Mouse (Mus musculus): ENCODE results near the gene Sytl3. TPM values are rescaled to one million over a fixed set of nuclear protein-coding genes. Genes with fewer than 3 reads are reported as not detected.

Gene Sytl3
- polyA plus RNA-seq, 1 experiment from 2014 or later: not detected

GRCm38 (mm10) chr17:6755873-6756272 is 97.0 kb downstream of the Sytl3 start:
- WGBS (ENCODE audit: insufficient replicate concordance): 78% methylated on average over 8 of the region's 8 CpGs
- Histone ChIP-seq H3K4me2 (no peak overlapping the region), H3K4me3 (no peak overlapping the region), H3K27me3 (replicated peaks) (no peaks in the 10 kb centered on the region), H3K9ac (no peak overlapping the region), H3K9me3 (replicated peaks) (no peaks in the 10 kb centered on the region), H3K27ac (no peak overlapping the region), H3K36me3 (peaks cover 87% of the 10 kb centered on the region), H3K4me1 (no peaks in the 10 kb centered on the region)
- ATAC-seq: no peak

DNA sequence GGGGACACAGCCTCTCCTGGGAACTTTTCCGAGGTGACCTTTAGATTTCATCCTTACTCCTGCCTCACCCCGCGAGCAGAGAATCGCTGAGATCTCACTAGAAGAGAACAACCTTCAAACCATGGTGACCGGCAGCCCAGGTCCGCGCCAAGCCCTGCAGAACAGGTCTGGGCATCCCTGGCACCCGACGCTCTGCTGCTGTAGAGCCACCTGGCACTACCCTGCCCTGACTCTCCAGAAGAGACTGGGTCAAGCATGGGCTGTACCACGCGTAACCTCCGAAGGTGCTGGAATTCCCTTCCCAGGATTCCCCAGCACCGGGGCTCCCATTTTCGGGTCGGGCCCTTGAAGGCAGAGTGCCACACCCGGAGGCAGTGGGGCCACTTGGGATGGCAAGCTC is 99.0 kb downstream of the Sytl3 start:
- Histone ChIP-seq H3K4me1 (peaks cover 14% of the 10 kb centered on the region), H3K9ac (no peak overlapping the region), H3K4me2 (no peak overlapping the region), H3K27me3 (replicated peaks) (no peaks in the 10 kb centered on the region), H3K36me3 (peaks cover 66% of the 10 kb centered on the region), H3K27ac (no peak overlapping the region), H3K4me3 (no peak overlapping the region), H3K9me3 (replicated peaks) (no peaks in the 10 kb centered on the region)
- 89% methylated on average over 16 of the region's 16 CpGs for WGBS (ENCODE audit: insufficient replicate concordance)
- ATAC-seq: no peak

- WGBS (ENCODE audit: insufficient replicate concordance): 85% methylated on average over 8 of the region's 8 CpGs
- H3K4me1 ChIP-seq: peaks cover 24% of the 10 kb centered on the region
- H3K4me2 ChIP-seq: no peak overlapping the region
- peaks cover 57% of the 10 kb centered on the region for H3K36me3 ChIP-seq
- no peaks in the 10 kb centered on the region for H3K9me3 ChIP-seq (replicated peaks)
- H3K27me3 ChIP-seq (replicated peaks): no peaks in the 10 kb centered on the region
- no peak overlapping the region for H3K9ac ChIP-seq
- ATAC-seq: no peak
- H3K4me3 ChIP-seq: no peak overlapping the region
- no peak overlapping the region for H3K27ac ChIP-seq
These were observed 100.0 kb downstream of the Sytl3 start for GRCm38 (mm10) chr17:6758845-6759244.

DNA sequence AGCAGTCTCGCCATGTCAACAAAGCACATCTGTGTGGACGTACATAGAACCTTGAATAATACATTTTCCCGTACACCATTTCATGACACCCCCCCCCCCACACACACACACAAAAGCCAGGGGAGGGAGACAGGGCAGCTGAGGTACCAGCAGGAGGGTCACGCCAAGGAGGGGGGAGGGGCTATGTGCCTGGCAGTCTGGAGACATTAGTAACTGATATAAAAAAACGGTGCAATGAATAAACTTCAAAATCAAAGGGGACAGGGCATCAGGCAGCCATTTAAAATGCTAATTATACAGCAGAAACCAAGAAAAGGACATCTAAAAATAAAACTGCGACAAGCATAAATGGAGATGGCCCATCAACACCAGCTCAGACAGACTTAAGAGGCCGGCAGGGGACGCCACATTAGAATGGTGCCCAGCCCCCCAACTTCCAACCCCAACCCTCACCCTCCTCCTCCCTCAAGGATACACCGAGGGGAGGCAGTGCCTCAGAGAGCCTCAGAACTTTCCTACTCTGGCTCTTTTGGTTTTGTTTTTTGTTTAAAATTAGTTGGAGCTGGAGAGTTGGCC is 100.9 kb downstream of the Sytl3 start:
- peaks cover 33% of the 10 kb centered on the region for H3K4me1 ChIP-seq
- 73% methylated on average over 9 of the region's 9 CpGs for WGBS (ENCODE audit: insufficient replicate concordance)
- no peak overlapping the region for H3K27ac ChIP-seq

GRCm38 (mm10) chr17:6763513-6764226 is 104.8 kb downstream of the Sytl3 start:
- Histone ChIP-seq H3K4me3 (no peak overlapping the region), H3K4me1 (peaks cover 71% of the 10 kb centered on the region), H3K36me3 (peaks cover 9% of the 10 kb centered on the region), H3K4me2 (peak overlapping the region; percentile 18; the same call in 1 of the 2 replicates), H3K27me3 (replicated peaks) (no peaks in the 10 kb centered on the region), H3K9me3 (replicated peaks) (no peaks in the 10 kb centered on the region), H3K27ac (0 out of 2 replicates have a peak overlapping the region, but pooled peaks have one; percentile 3), H3K9ac (no peak overlapping the region)
- peak; percentile 60 for ATAC-seq
- 37% methylated on average over 7 of the region's 7 CpGs for WGBS (ENCODE audit: insufficient replicate concordance)

More for the DNA sequence above, 100.9 kb downstream of the Sytl3 start:
- Histone ChIP-seq H3K9me3 (replicated peaks) (no peaks in the 10 kb centered on the region), H3K27me3 (replicated peaks) (no peaks in the 10 kb centered on the region), H3K4me2 (no peak overlapping the region), H3K9ac (no peak overlapping the region), H3K36me3 (peaks cover 47% of the 10 kb centered on the region), H3K4me3 (no peak overlapping the region)
- ATAC-seq: no peak

DNA sequence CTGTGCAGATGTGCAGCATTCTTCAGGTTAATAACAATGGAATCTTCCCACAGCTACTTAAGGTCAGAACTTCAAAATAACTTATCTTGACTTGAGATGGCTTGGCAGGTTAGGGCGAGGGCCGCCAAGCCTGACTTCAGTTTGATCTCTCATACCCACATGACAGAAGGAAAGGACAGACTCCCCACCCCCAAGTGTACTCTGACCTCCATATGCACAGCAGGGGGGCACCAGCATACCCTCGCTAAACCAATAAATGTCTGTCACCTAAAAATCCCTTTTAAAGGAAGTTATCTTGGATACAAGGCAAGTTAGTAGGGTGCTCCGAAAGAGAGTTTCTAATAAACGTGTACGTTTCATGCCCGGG is 105.3 kb downstream of the Sytl3 start:
- peaks cover 75% of the 10 kb centered on the region for H3K4me1 ChIP-seq
- H3K9ac ChIP-seq: no peak overlapping the region
- 57% methylated on average over 7 of the region's 7 CpGs for WGBS (ENCODE audit: insufficient replicate concordance)
- H3K27me3 ChIP-seq (replicated peaks): no peaks in the 10 kb centered on the region
- H3K36me3 ChIP-seq: peaks cover 3% of the 10 kb centered on the region; the same call in 1 of the 2 replicates
- no peak overlapping the region for H3K4me3 ChIP-seq
- ATAC-seq: no peak
- no peaks in the 10 kb centered on the region for H3K9me3 ChIP-seq (replicated peaks)
- 0 out of 2 replicates have a peak overlapping the region, but pooled peaks have one; percentile 3 for H3K27ac ChIP-seq
- H3K4me2 ChIP-seq: peak overlapping the region; percentile 18; the same call in 1 of the 2 replicates

DNA sequence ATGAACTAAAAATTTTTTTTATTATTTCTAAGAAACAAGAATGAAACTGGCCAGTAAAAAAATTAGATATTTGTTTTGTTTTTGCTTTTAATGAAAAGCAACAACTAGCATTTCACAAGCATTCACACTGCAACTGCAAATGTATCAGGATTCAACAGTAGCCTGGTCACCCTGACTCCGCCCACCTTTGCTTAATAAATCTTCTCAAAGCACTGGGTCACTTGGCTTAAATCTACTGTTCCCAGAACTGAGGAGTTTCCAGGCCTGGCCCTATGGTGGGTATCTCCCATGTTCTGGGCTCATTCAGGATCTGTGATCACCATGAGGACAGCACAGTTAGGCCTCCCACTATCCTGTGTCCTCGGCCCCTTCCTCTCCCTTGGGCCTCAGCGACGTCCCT is 105.8 kb downstream of the Sytl3 start:
- Histone ChIP-seq H3K9ac (no peak overlapping the region), H3K27ac (no peak overlapping the region), H3K4me1 (peaks cover 80% of the 10 kb centered on the region), H3K36me3 (no peaks in the 10 kb centered on the region), H3K9me3 (replicated peaks) (no peaks in the 10 kb centered on the region), H3K4me3 (no peak overlapping the region), H3K4me2 (no peak overlapping the region), H3K27me3 (replicated peaks) (no peaks in the 10 kb centered on the region)
- ATAC-seq: no peak
- 87% methylated on average over 4 of the region's 4 CpGs for WGBS (ENCODE audit: insufficient replicate concordance)

DNA sequence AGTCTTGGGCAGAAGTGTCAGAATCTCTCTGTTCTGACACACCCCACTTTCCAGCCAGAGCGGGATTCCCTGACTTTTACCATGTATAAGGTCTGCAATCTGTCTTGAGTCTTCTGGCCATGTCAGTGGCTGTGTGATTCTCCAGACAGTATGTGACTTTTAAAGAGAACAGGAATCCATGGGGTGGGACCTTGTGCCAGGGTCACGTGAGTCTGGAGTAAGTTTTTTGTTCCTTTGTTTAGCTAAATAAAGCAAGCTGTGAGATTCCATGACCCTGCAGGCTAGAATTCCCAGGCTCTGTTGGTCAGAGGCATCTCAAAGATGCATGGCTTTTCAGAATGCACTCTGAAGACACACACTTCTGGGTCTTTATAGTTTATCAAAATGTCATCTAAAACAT is 107.0 kb downstream of the Sytl3 start:
- Histone ChIP-seq H3K9ac (no peak overlapping the region), H3K27ac (no peak overlapping the region), H3K4me2 (no peak overlapping the region), H3K9me3 (replicated peaks) (no peaks in the 10 kb centered on the region), H3K4me1 (peaks cover 84% of the 10 kb centered on the region), H3K36me3 (no peaks in the 10 kb centered on the region), H3K4me3 (no peak overlapping the region), H3K27me3 (replicated peaks) (no peaks in the 10 kb centered on the region)
- 71% methylated on average over 2 of the region's 2 CpGs for WGBS (ENCODE audit: insufficient replicate concordance)
- no peak for ATAC-seq

DNA sequence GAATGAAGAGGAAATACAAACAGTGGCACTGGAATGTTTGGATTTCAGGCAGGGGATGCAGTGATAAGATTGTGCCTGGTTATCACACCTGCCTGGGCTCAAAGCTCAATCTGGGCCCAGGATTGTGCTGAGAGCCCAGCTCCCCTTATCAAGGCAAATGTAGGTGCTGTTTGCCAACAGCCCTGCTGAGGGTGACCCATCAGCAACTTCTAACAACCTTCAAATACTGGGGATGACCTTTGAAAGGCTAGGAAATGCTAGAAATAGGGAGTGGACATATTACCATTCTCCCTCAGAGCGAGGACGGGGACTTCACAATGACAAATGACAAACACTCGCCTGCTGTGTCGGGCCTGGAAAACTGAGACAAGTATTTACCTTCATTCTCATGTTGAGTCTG is 107.9 kb downstream of the Sytl3 start:
- Histone ChIP-seq H3K36me3 (peaks cover 4% of the 10 kb centered on the region; the same call in 1 of the 2 replicates), H3K4me3 (no peak overlapping the region), H3K27ac (no peak overlapping the region), H3K9me3 (replicated peaks) (no peaks in the 10 kb centered on the region), H3K4me1 (peaks cover 85% of the 10 kb centered on the region), H3K27me3 (replicated peaks) (no peaks in the 10 kb centered on the region), H3K4me2 (no peak overlapping the region), H3K9ac (no peak overlapping the region)
- WGBS (ENCODE audit: insufficient replicate concordance): 73% methylated on average over 4 of the region's 4 CpGs
- ATAC-seq: peak; percentile 20; the same call in 1 of the 2 replicates

DNA sequence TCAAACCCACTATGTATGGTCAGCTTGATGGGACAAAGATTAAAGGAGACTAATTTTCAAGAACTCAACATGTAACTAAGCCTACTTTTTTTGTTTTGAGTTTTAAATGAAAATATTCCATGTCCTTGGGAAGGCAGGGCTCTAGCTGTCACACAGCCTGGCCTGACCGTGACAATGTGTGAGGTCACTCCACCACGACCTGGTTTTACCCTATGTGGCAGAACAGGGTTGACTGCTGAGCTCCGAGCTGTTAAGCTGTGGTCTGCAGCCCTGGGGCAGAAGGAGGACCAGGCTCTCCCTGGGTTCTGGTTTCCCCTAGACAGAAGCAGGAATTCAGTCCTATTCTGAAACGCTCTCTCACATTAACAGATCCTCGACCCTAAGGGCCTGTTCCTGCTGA is 108.9 kb downstream of the Sytl3 start:
- Histone ChIP-seq H3K36me3 (peaks cover 4% of the 10 kb centered on the region; the same call in 1 of the 2 replicates), H3K4me3 (no peak overlapping the region), H3K4me1 (peaks cover 85% of the 10 kb centered on the region), H3K27ac (peak overlapping the region; percentile 54; the same call in 1 of the 2 replicates), H3K9ac (no peak overlapping the region), H3K4me2 (no peak overlapping the region), H3K9me3 (replicated peaks) (no peaks in the 10 kb centered on the region), H3K27me3 (replicated peaks) (no peaks in the 10 kb centered on the region)
- 60% methylated on average over 5 of the region's 5 CpGs for WGBS (ENCODE audit: insufficient replicate concordance)
- ATAC-seq: no peak

DNA sequence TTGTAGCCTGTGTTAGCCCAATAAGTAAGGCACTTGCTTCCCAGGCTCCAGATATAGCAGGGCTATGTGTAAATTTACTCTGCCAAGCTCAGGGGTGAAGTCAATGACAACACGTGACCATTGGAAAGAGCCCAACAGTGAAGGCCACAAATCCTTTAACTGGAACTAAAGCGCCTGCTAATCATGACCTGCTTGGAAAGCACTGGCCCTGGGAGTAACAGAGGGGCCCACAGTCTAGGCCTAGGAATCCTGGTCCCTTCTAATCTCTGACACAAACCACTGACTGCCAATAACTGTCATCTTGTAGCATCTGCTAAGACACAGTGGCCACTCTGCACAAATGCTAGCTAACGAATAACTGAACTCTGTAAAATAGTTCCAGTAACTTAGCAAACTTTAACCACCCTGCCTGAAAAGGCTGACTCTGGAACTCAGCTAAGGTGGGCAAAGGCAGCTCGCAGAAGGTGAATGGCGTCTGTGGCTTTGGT is 109.5 kb downstream of the Sytl3 start:
- no peak for ATAC-seq
- peaks cover 85% of the 10 kb centered on the region for H3K4me1 ChIP-seq

GRCm38 (mm10) chr17:6769602-6770001 is 110.7 kb downstream of the Sytl3 start:
- Histone ChIP-seq H3K27ac (no peak overlapping the region), H3K4me3 (no peak overlapping the region), H3K9ac (no peak overlapping the region), H3K4me2 (no peak overlapping the region), H3K9me3 (replicated peaks) (no peaks in the 10 kb centered on the region), H3K27me3 (replicated peaks) (no peaks in the 10 kb centered on the region), H3K4me1 (peaks cover 85% of the 10 kb centered on the region), H3K36me3 (peaks cover 14% of the 10 kb centered on the region)
- WGBS (ENCODE audit: insufficient replicate concordance): 34% methylated on average over 4 of the region's 4 CpGs
- ATAC-seq: no peak

More for the DNA sequence above, 109.5 kb downstream of the Sytl3 start:
- Histone ChIP-seq H3K4me2 (no peak overlapping the region), H3K4me3 (no peak overlapping the region), H3K9ac (no peak overlapping the region), H3K27me3 (replicated peaks) (no peaks in the 10 kb centered on the region), H3K27ac (peak overlapping the region; percentile 33; the same call in 1 of the 2 replicates), H3K36me3 (peaks cover 5% of the 10 kb centered on the region), H3K9me3 (replicated peaks) (no peaks in the 10 kb centered on the region)
- 60% methylated on average over 5 of the region's 5 CpGs for WGBS (ENCODE audit: insufficient replicate concordance)
